Mouse (Mus musculus): ENCODE data around the gene Pbx4.

Pbx4 gene

GRCm38 (mm10) chr8:69899876-69900275 is 67.6 kb downstream of the Pbx4 start:
- DNase-seq (ENCODE audit: extremely low spot score): no peak

- no peak for DNase-seq (ENCODE audit: extremely low spot score)
Observed at GRCm38 (mm10) chr8:69900895-69901451, 68.7 kb downstream of the Pbx4 start.

GRCm38 (mm10) chr8:69901484-69902162 is 69.3 kb downstream of the Pbx4 start:
- DNase-seq (ENCODE audit: extremely low spot score): peak; percentile 99

- DNase-seq (ENCODE audit: extremely low spot score): peak; percentile 58
Observed at GRCm38 (mm10) chr8:69902163-69903062, 70.1 kb downstream of the Pbx4 start, which contains the start of the genes Tssk6, Ndufa13 and Yjefn3. Gene Tssk6 (plus strand): TSS chr8:69902184. Gene Ndufa13 (minus strand): TSS chr8:69902558. Gene Yjefn3 (minus strand): TSS chr8:69902712.

- DNase-seq (ENCODE audit: extremely low spot score): peak; percentile 97
Observed at GRCm38 (mm10) chr8:69903063-69903542, 70.8 kb downstream of the Pbx4 start.

- no peak for DNase-seq (ENCODE audit: extremely low spot score)
Observed at GRCm38 (mm10) chr8:69904096-69904495, 71.8 kb downstream of the Pbx4 start.

GRCm38 (mm10) chr8:69906260-69906659 is 74.0 kb downstream of the Pbx4 start:
- no peak for DNase-seq (ENCODE audit: extremely low spot score)

GRCm38 (mm10) chr8:69907106-69907505 is 74.8 kb downstream of the Pbx4 start:
- no peak for DNase-seq (ENCODE audit: extremely low spot score)

GRCm38 (mm10) chr8:69911917-69912316 is 79.6 kb downstream of the Pbx4 start:
- DNase-seq (ENCODE audit: extremely low spot score): no peak

GRCm38 (mm10) chr8:69912478-69913074 is 80.3 kb downstream of the Pbx4 start:
- DNase-seq (ENCODE audit: extremely low spot score): no peak

- no peak for DNase-seq (ENCODE audit: extremely low spot score)
Observed at GRCm38 (mm10) chr8:69914526-69914925, 82.2 kb downstream of the Pbx4 start.

- no peak for DNase-seq (ENCODE audit: extremely low spot score)
Observed at GRCm38 (mm10) chr8:69915748-69916147, 83.5 kb downstream of the Pbx4 start.

- no peak for DNase-seq (ENCODE audit: extremely low spot score)
Observed at GRCm38 (mm10) chr8:69918506-69918905, 86.2 kb downstream of the Pbx4 start.

GRCm38 (mm10) chr8:69919010-69919409 is 86.7 kb downstream of the Pbx4 start:
- DNase-seq (ENCODE audit: extremely low spot score): peak; percentile 84

- peak; percentile 55 for DNase-seq (ENCODE audit: extremely low spot score)
Observed at GRCm38 (mm10) chr8:69919876-69920662, 87.8 kb downstream of the Pbx4 start.

GRCm38 (mm10) chr8:69921141-69921540 is 88.8 kb downstream of the Pbx4 start:
- no peak for DNase-seq (ENCODE audit: extremely low spot score)
